Mouse (Mus musculus): ENCODE results near the gene Sh2d1a. TPM values are rescaled to one million over a fixed set of nuclear protein-coding genes. Genes with fewer than 3 reads are reported as not detected.

Gene Sh2d1a
- polyA plus RNA-seq (2015; fragmentation: Nextera tagmentation; extraction: Ambion mirVana) = 7.2 and 7.6 TPM in 2 replicates

GRCm38 (mm10) chrX:42502291-42503043 is at the start of gene Sh2d1a:
Sh2d1a (plus strand) TSS chrX:42502453.

DNA sequence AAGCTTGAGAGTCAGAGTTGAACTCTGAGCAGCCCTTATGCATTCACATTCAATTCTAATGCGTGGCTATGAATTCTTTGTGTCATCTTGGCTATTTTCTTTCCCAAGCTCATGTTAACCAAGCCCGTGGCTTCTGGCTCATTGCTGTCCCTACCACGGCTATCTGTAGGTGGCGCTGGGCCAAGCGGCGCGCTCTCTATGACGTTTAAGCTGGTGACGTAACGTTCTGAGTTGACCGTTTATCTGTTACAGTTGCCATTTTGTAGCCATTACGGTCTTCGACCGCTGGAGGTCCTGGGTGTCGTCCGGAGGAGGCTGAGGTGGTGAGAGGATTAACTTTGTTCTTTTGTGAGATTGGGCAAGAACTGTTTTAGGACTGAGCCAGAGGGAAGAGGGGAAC is 12.8 kb upstream of the Sh2d1a start, which contains the start of gene Tex13c2:
TSS of gene Tex13c2 (plus strand) at position 246 of the 400 bp plus-strand sequence.

Other genes starting within 250 kb of the Sh2d1a start
- not detected in 2 replicates for gene Tex13c2, start 12.8 kb upstream of the Sh2d1a start, polyA plus RNA-seq (2015; fragmentation: Nextera tagmentation; extraction: Ambion mirVana)

Measured in neural tube, postnatal 0 days (tissue).